Mouse (Mus musculus): ENCODE results near the gene Tmcc3.

GRCm38 (mm10) chr10:94389219-94389618, 77.5 kb downstream of the Tmcc3 start:
- TF ChIP-seq ZNF384 (IDR thresholded peaks at IDR 0.05; ENCODE audit: low read depth, low read length) (no peak), ZC3H11A (IDR thresholded peaks at IDR 0.05; ENCODE audit: borderline replicate concordance, low read depth, low read length) (no peak), MAFK (IDR thresholded peaks at IDR 0.05; ENCODE audit: insufficient read depth, low read depth, low read length) (no peak)
